Mouse (Mus musculus): ENCODE measurements around the gene Stxbp1.

DNA sequence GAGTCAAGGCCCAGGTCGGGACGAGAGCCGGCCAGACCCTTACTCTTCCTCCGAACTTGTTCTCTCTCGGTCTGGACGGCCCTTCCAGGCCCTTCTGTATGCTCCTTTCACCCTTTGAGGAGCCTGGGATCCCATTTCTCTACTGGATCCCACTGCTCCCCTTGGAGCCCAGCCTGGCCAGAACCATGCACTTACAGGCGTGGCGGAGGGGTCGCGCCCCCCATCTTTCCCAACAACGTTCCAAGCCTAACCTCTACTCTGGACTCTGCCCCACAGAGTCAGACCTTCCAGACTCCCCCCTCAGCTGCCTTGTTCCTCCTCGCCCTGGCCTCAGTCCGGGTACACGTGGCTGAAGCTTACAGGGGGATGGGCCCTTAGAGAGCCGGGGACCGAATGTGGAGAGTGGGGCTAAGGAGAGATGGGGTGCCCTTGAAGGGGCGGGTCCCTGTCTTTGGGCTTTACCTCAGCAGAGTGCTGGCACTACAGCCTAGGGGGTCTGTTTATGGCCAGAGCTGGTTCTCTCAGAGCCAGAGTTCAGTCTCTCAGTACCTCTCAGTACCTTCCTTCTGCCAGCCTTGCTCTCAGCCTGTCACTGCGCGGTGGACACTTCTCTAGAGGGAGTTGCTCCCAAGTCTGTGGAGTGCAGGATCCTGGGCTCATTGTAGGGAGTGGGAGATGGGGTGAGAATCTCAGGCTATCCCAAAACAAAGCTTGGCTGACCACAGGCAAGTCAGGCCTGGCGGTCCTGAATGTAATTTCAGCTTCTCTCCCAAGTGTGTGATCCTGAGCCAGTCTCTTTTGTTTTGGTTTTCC lies 29.7 kb upstream of the Stxbp1 start:
- TF ChIP-seq CTCF (IDR thresholded peaks at IDR 0.05; ENCODE audit: low read depth) (0 out of 2 replicates have a peak, but pooled peaks have one; percentile 5), EP300 (optimal IDR thresholded peaks at IDR 0.05) (no peak)
